Mouse (Mus musculus): ENCODE data around the gene Ptpn23.

DNA sequence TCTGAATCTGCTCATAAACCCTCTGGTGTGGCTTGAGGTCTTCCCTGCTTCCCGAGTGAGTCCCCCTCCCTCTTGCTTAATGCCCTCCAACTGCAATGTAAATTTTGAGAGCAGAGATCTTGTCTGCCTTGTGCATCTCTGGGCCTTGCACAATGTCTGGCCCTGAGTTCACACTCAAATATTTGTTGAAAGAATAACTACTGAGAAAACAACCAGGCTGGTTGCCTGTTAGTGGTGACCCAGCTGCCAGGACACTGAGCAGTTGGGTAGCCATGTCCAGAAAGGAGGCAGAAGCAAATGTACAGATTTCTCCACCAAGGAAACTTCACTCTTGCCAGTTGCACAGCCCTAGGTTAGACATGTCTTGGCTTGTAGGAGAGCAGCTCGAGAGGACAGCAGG is 49.7 kb downstream of the Ptpn23 start:
- no peak for TF ChIP-seq POLR2AphosphoS2 (IDR thresholded peaks at IDR 0.05; ENCODE audit: low read length)
- no peak for TF ChIP-seq CTCF (IDR thresholded peaks at IDR 0.05 in 2 of 3, conservative IDR thresholded peaks at IDR 0.05 in 1 of 3; ENCODE audit: control insufficient read depth in 1 of 3, insufficient read depth in 1 of 3, low read depth in 2 of 3, low read length in 3 of 3, poor library complexity in 1 of 3, severe bottlenecking in 1 of 3)
- TF ChIP-seq MAFK (IDR thresholded peaks at IDR 0.05; ENCODE audit: borderline replicate concordance, low read depth, low read length): no peak

Data from MEL (cell line).